7 mouse cellular contexts compared by ENCODE assay signal in genomic region chr19:7341512-7342397, GRCm38 (mm10). TPM values are rescaled to one million over a fixed set of nuclear protein-coding genes. Genes with fewer than 3 reads are reported as not detected.
DNase-seq lines count a peak whose midpoint lies in the region; ATAC-seq lines count a peak whose summit lies in the region.

TSS of gene Mark2 (minus strand) at chr19:7341860.

- H3K27me3 ChIP-seq in embryonic facial prominence, embryonic 12.5 days: no peaks in the 10 kb centered on the region
- no peaks in the 10 kb centered on the region for H3K27me3 ChIP-seq in limb, embryonic 11.5 days (ENCODE audit: control insufficient read depth, insufficient read depth, low read length)
- no peaks in the 10 kb centered on the region for H3K27me3 ChIP-seq in midbrain, embryonic 14.5 days (ENCODE audit: control insufficient read depth, insufficient read depth, low read length)

- H3K4me3 ChIP-seq in embryonic facial prominence, embryonic 12.5 days: peak within 1 kb of the TSS; percentile 91
- H3K4me3 ChIP-seq in limb, embryonic 11.5 days (ENCODE audit: low read depth, low read length): peak within 1 kb of the TSS; percentile 91
- peak within 1 kb of the TSS; percentile 82 for H3K4me3 ChIP-seq in midbrain, embryonic 14.5 days (replicated peaks; ENCODE audit: low read depth, low read length)

- H3K4me2 ChIP-seq in embryonic facial prominence, embryonic 12.5 days (replicated peaks): peak within 1 kb of the TSS; percentile 92
- peak within 1 kb of the TSS; percentile 74 for H3K4me2 ChIP-seq in limb, embryonic 11.5 days (ENCODE audit: low read depth, severe bottlenecking)
- H3K4me2 ChIP-seq in midbrain, embryonic 14.5 days (ENCODE audit: low read length): peak within 1 kb of the TSS; percentile 88

- H3K36me3 ChIP-seq in embryonic facial prominence, embryonic 12.5 days: 0 out of 2 replicates have a peak, but pooled peaks cover 3% of the 10 kb centered on the region
- no peaks in the 10 kb centered on the region for H3K36me3 ChIP-seq in limb, embryonic 11.5 days (ENCODE audit: control insufficient read depth, insufficient read depth, low read length)
- H3K36me3 ChIP-seq in midbrain, embryonic 14.5 days (ENCODE audit: control insufficient read depth, insufficient read depth, low read length): no peaks in the 10 kb centered on the region

- WGBS in embryonic facial prominence, embryonic 12.5 days: 2% methylated on average over 57 of the region's 63 CpGs
- WGBS in limb, embryonic 11.5 days: 2% methylated on average over 61 of the region's 63 CpGs
- WGBS in midbrain, embryonic 14.5 days: 2% methylated on average over 63 of the region's 63 CpGs

- DNase-seq in adrenal gland, postnatal 25 days: peak; percentile 98
- DNase-seq in heart, adult 11 months: peak; percentile 100
- DNase-seq in kidney, adult 18-20 months: peak; percentile 100
- peak; percentile 99 for DNase-seq in limb, embryonic 11.5 days (ENCODE audit: low spot score)
- DNase-seq in midbrain, embryonic 14.5 days: peak; percentile 100
- DNase-seq in spleen, adult 18-20 months: peak; percentile 99

- H3K9me3 ChIP-seq in embryonic facial prominence, embryonic 12.5 days: no peaks in the 10 kb centered on the region
- no peaks in the 10 kb centered on the region for H3K9me3 ChIP-seq in limb, embryonic 11.5 days (ENCODE audit: control insufficient read depth, low read length)
- H3K9me3 ChIP-seq in midbrain, embryonic 14.5 days (ENCODE audit: control insufficient read depth, low read length): no peaks in the 10 kb centered on the region

- H3K4me1 ChIP-seq in embryonic facial prominence, embryonic 12.5 days: peaks cover 30% of the 10 kb centered on the region
- H3K4me1 ChIP-seq in limb, embryonic 11.5 days (ENCODE audit: control insufficient read depth, insufficient read depth, low read length): peaks cover 20% of the 10 kb centered on the region
- H3K4me1 ChIP-seq in midbrain, embryonic 14.5 days (ENCODE audit: control insufficient read depth, insufficient read depth, low read length): peaks cover 28% of the 10 kb centered on the region

- H3K9ac ChIP-seq in embryonic facial prominence, embryonic 12.5 days: peak within 1 kb of the TSS; percentile 95
- peak within 1 kb of the TSS; percentile 94 for H3K9ac ChIP-seq in limb, embryonic 11.5 days (ENCODE audit: low read length)
- peak within 1 kb of the TSS; percentile 88 for H3K9ac ChIP-seq in midbrain, embryonic 14.5 days (replicated peaks; ENCODE audit: low read length)

- peak within 1 kb of the TSS; percentile 89 for H3K27ac ChIP-seq in embryonic facial prominence, embryonic 12.5 days
- peak within 1 kb of the TSS; percentile 45; the same call in 1 of the 2 replicates for H3K27ac ChIP-seq in limb, embryonic 11.5 days (replicated peaks; ENCODE audit: low read depth, low read length)
- H3K27ac ChIP-seq in midbrain, embryonic 14.5 days (replicated peaks; ENCODE audit: low read depth, low read length): peak within 1 kb of the TSS; percentile 86

- ATAC-seq in embryonic facial prominence, embryonic 12.5 days (ENCODE audit: insufficient number of reproducible peaks, insufficient read depth, low FRiP score, low TSS enrichment): peak; percentile 91
- ATAC-seq in limb, embryonic 11.5 days (ENCODE audit: insufficient number of reproducible peaks, low FRiP score, low TSS enrichment, low read depth): peak; percentile 93
- peak; percentile 94 for ATAC-seq in midbrain, embryonic 14.5 days (ENCODE audit: low FRiP score, low TSS enrichment)

RNA-seq across cellular contexts. Expression of gene Mark2, which starts in this region (rescaled TPM):
- 85.5 and 96.0 TPM in 2 replicates for total RNA-seq in adrenal gland, postnatal 25 days (2021)
- 61.2 and 62.8 TPM in 2 replicates for polyA plus RNA-seq in embryonic facial prominence, embryonic 12.5 days (2016; fragmentation: Nextera tagmentation; extraction: Ambion mirVana)
- 46.8 and 53.6 TPM in 2 replicates for polyA plus RNA-seq in limb, embryonic 11.5 days (2014; fragmentation: Nextera tagmentation; extraction: Ambion mirVana)
- 48.4 and 55.0 TPM in 2 replicates for polyA plus RNA-seq in midbrain, embryonic 14.5 days (2014; fragmentation: Nextera tagmentation; extraction: Ambion mirVana)

Comparison
In these comparisons a context has a peak if more than half of its experiments do, and no peak if none do; other contexts are left out.
1. Peak in every context shown above with its lines: DNase-seq, ATAC-seq, H3K4me3 ChIP-seq and H3K27ac ChIP-seq.